Mouse (Mus musculus) retina, embryonic 14.5 days (tissue): ENCODE results near the gene Pde4a.
"Not testable (repeated sequence)": the region's sequence is repeated elsewhere in the genome, so short reads cannot be mapped to it uniquely, and the experiment has no call there.

ENCODE experiments used
- DNase-seq: peaks from one replicate; pipeline ENCODE4 v3.0.0-alpha.2; 2015; ENCODE audit warnings: low spot score

Gene Pde4a

GRCm38 (mm10) chr9:21183421-21183820, 17.9 kb downstream of the Pde4a start:
- no peak for DNase-seq

GRCm38 (mm10) chr9:21183905-21184413, 18.4 kb downstream of the Pde4a start:
- no peak for DNase-seq

- DNase-seq, result no peak
These were observed 19.2 kb downstream of the Pde4a start for GRCm38 (mm10) chr9:21184733-21185132.

- no peak for DNase-seq
These were observed 19.9 kb downstream of the Pde4a start for GRCm38 (mm10) chr9:21185436-21185835.

GRCm38 (mm10) chr9:21189905-21190304, 24.4 kb downstream of the Pde4a start:
- peak; percentile 42 for DNase-seq

DNA sequence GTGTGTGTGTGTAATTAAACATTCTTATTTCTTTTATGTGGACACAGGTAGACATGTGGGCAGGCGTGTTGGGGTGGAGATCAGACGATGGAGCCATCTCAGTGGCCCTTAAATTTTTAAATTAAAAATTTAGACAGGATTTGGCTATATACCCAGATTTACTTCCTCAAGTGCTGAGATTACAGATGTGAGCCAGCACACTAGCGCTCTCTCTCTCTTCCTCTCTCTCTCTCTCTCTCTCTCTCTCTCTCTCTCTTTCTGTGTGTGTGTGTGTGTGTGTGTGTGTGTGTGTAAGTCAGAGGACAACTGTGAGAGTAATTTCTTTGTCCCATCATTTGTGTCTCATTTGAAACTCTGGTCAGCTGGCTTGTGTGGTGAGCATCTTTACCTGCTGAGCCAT, 25.2 kb downstream of the Pde4a start:
- no peak for DNase-seq

- DNase-seq, result no peak
These were observed 28.3 kb downstream of the Pde4a start for GRCm38 (mm10) chr9:21193786-21194185.

DNA sequence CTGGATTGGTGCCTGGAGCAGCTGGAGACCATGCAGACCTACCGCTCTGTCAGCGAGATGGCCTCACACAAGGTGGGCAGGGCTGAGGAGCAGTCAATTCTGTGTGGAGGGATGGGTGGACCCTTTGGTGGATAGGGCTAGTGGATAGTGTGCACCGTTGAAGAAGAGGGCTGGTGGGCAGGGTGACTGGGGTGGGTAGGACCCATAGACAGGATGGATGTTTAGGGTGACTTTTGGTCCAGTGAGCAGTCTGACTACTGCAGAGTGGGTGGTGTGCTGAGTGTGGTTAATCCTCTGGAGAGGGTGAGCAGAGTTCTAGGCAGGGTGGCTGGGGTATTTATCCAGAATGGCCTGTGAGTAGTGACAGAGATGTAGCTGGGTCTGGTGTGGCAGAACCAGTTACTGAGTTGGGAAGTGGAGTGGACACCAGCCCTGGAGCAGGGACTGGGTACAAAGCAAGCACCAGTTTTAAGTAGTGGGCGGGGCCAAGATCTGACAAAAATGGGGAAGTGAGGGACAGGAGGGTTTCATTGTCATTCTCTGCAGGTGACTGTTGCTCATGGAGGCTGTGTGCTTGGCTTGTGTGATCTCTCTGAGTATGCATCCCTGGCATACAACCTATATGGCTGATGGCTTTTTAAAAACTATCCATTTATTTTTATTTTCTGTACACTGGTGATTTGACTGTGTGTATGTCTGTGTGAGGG, 29.4 kb downstream of the Pde4a start:
- DNase-seq, result no peak

- not testable (repeated sequence) for DNase-seq
These were observed 30.4 kb downstream of the Pde4a start for GRCm38 (mm10) chr9:21195736-21196505.

- peak; percentile 47 for DNase-seq
These were observed 31.3 kb downstream of the Pde4a start for GRCm38 (mm10) chr9:21196521-21197433.

DNA sequence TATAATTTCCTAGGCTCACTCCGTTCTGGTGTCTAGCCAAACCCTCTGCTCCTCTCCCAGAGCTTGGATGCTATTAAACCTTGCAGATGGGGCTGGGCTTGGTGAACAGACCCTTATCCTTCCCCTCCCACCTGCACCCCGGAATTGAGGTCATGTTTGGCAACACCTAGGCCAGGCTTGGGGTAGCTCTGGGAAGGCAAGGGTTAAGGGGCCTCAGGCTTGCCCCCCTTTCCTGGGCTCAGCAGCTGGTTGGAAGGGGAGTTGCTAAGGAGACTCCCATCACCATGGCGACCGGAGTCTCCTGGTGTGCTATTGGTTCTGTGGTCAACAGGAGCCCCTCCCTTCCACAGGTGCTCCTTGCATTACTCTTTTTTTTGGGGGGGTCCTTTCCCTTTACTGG, 32.5 kb downstream of the Pde4a start:
- peak; percentile 75 for DNase-seq

GRCm38 (mm10) chr9:21198960-21199359, 33.4 kb downstream of the Pde4a start:
- DNase-seq, result no peak

GRCm38 (mm10) chr9:21204156-21204527, 38.6 kb downstream of the Pde4a start:
- no peak for DNase-seq

GRCm38 (mm10) chr9:21204528-21205272, 39.2 kb downstream of the Pde4a start:
- peak; percentile 65 for DNase-seq

DNA sequence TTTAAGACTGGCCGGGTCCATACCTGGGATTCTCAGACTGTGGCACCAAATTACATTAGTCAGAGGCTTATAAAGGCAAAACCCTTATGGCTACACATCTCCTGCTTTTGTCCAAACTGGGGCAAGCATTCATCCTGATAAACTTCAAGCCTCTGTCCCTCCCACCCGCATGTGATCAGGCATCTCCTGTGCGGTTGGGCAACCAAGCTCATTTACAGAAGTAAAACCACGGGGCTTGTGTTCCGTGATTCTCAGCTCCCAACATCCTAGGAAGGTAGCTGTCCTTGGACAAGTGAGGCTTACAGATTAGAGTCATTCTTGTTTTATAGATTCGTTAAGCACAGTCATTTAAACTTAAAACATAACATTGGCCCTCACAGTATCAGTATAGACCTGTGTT, 41.3 kb downstream of the Pde4a start:
- no peak for DNase-seq

DNA sequence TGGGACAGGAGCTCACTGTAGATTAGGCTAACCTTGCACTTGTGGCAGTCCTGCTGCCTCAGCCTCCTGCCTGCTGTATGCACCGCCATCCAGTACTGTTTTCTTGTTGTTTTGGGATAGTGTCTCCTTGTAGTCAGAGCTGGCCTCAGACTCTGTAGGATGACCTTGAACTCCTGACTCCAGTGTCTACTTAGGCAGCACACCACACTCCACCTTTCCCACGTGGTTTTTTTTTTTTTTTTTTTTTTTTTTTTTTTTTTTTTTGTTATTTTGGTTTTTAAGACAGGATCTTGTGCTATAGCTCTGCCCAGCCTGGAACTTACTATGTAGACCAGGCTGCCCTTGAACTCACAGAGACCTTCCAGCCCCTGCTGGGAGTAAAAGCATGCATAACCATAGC, 43.1 kb downstream of the Pde4a start:
- DNase-seq, result no peak

DNA sequence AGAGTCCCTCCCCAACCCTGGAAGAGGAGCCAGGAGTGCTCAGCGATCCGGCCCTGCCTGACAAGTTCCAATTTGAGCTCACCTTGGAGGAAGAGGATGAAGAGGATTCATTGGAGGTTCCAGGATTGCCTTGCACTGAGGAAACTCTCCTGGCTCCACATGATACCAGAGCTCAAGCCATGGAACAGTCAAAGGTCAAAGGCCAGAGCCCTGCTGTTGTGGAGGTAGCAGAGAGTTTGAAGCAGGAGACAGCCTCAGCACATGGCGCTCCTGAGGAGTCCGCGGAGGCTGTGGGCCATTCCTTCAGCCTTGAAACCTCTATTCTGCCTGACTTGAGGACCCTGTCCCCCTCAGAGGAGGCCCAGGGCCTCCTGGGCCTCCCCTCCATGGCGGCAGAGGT, 45.3 kb downstream of the Pde4a start:
- no peak for DNase-seq

DNA sequence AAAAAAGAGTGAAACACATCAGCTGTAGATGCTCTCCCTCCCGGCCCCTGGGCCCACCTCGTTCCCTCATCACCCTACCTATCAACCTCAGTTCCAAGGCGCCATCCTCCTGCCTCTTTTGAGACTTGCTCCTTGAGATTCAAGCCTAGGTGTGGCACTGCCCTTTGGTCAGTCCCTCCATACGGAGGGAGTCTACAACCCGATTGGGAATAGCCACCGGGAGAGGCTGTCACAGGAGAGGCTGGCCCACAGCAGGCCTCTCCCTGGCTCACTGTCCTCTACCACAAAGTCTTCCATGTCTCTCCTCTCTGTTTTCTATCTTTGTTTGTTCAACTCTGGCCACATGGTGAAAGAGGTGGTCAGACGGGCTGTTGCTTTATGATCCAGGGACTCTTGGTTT, 46.1 kb downstream of the Pde4a start:
- DNase-seq, result no peak

- peak; percentile 64 for DNase-seq
These were observed 48.2 kb downstream of the Pde4a start for GRCm38 (mm10) chr9:21213617-21214190.

GRCm38 (mm10) chr9:21216050-21216841, 50.7 kb downstream of the Pde4a start:
- DNase-seq, result peak; percentile 66
